Mouse (Mus musculus): ENCODE data around the gene Faah.

- no peak for TF ChIP-seq CTCF (IDR thresholded peaks at IDR 0.05; ENCODE audit: borderline replicate concordance, extremely low read depth, insufficient read depth, insufficient read length)
- no peak for TF ChIP-seq POLR2A (IDR thresholded peaks at IDR 0.05; ENCODE audit: borderline replicate concordance, extremely low read depth, insufficient read depth, insufficient read length, poor library complexity, severe bottlenecking)
Measured at GRCm38 (mm10) chr4:115972543-115972942, 45.2 kb downstream of the Faah start.
